Mouse (Mus musculus) forebrain, embryonic 15.5 days (tissue): ENCODE data around the gene Gfpt1. TPM values are rescaled to one million over a fixed set of nuclear protein-coding genes. Genes with fewer than 3 reads are reported as not detected.
A peak's percentile ranks its signal among the peaks of the same experiment; 100 is the strongest.
"Not testable (repeated sequence)": the region's sequence is repeated elsewhere in the genome, so short reads cannot be mapped to it uniquely, and the experiment has no call there.

Experiments
- ATAC-seq: fragments of 200-750 bp; cut with Nextera tagmentation; replicated peaks from 2 replicates; pipeline ENCODE4 v1.8.0; 2017; ENCODE audit warnings: mild to moderate bottlenecking, moderate TSS enrichment, moderate library complexity
- H3K27ac ChIP-seq: fragments of 300-500 bp; sonication (generic); replicated peaks from 2 replicates; pipeline ENCODE4 v1.5.1; 2015; ENCODE audit warnings: mild to moderate bottlenecking, inconsistent platforms
- H3K27me3 ChIP-seq: fragments of 300-500 bp; sonication (generic); 2 replicates; pipeline ENCODE4 v1.6.1; 2015; ENCODE audit warnings: inconsistent platforms
- H3K36me3 ChIP-seq: fragments of 300-500 bp; sonication (generic); 2 replicates; pipeline ENCODE4 v1.6.1; 2015; ENCODE audit warnings: mild to moderate bottlenecking, inconsistent platforms
- H3K4me1 ChIP-seq: fragments of 300-500 bp; sonication (generic); 2 replicates; pipeline ENCODE4 v1.6.1; 2015; ENCODE audit warnings: inconsistent platforms
- H3K4me2 ChIP-seq: fragments of 300-500 bp; sonication (generic); replicated peaks from 2 replicates; pipeline ENCODE4 v1.6.1; 2015; ENCODE audit warnings: mild to moderate bottlenecking, inconsistent platforms
- H3K4me3 ChIP-seq: fragments of 300-500 bp; sonication (generic); 2 replicates; pipeline ENCODE4 v1.5.1; 2015; ENCODE audit warnings: mild to moderate bottlenecking, inconsistent platforms
- H3K9ac ChIP-seq: fragments of 300-500 bp; sonication (generic); replicated peaks from 2 replicates; pipeline ENCODE4 v1.6.1; 2015; ENCODE audit warnings: mild to moderate bottlenecking, inconsistent platforms
- H3K9me3 ChIP-seq: fragments of 300-500 bp; sonication (generic); 2 replicates; pipeline ENCODE4 v1.6.1; 2016; ENCODE audit warnings: inconsistent platforms
- WGBS: fragments of 180-500 bp; shearing (Covaris S2); methylation state at CpG from one replicate; pipeline ENCODE4 v1.1.7; 2015; ENCODE audit warnings: mixed read lengths; 5-methylcytosine and 5-hydroxymethylcytosine counted together
- polyA plus RNA-seq: library from polyadenylated mRNA; unstranded; fragments of >200 nt; fragmentation: Nextera tagmentation; extraction: Ambion mirVana; gene quantifications from 2 replicates; pipeline ENCODE4 v1.2.1, GENCODE M21; 2015

Gene Gfpt1
- polyA plus RNA-seq, 1 experiment from 2014 or later: 18.6 TPM

GRCm38 (mm10) chr6:87018874-87019273 lies 23.8 kb upstream of the Gfpt1 start:
- H3K27me3 ChIP-seq: no peaks in the 10 kb centered on the region
- no peaks in the 10 kb centered on the region for H3K9me3 ChIP-seq
- H3K4me1 ChIP-seq: no peaks in the 10 kb centered on the region
- peaks cover 54% of the 10 kb centered on the region for H3K36me3 ChIP-seq
- no peak overlapping the region for H3K4me2 ChIP-seq
- no peak overlapping the region for H3K27ac ChIP-seq
- WGBS: 91% methylated on average over 8 of the region's 8 CpGs
- H3K9ac ChIP-seq: no peak overlapping the region
- no peak for ATAC-seq
- H3K4me3 ChIP-seq: no peak overlapping the region

GRCm38 (mm10) chr6:87021791-87022190 lies 20.9 kb upstream of the Gfpt1 start:
- H3K27ac ChIP-seq: no peak overlapping the region
- H3K36me3 ChIP-seq: peaks cover 63% of the 10 kb centered on the region
- no peak overlapping the region for H3K9ac ChIP-seq
- H3K4me1 ChIP-seq: no peaks in the 10 kb centered on the region
- H3K27me3 ChIP-seq: no peaks in the 10 kb centered on the region
- H3K4me3 ChIP-seq: no peak overlapping the region
- H3K9me3 ChIP-seq: no peaks in the 10 kb centered on the region
- H3K4me2 ChIP-seq: no peak overlapping the region
- WGBS: 98% methylated on average over 12 of the region's 12 CpGs
- no peak for ATAC-seq

GRCm38 (mm10) chr6:87026980-87027379 lies 15.7 kb upstream of the Gfpt1 start:
- Histone ChIP-seq H3K9me3 (no peaks in the 10 kb centered on the region), H3K4me2 (no peak overlapping the region), H3K27me3 (no peaks in the 10 kb centered on the region), H3K9ac (no peak overlapping the region), H3K4me3 (no peak overlapping the region), H3K36me3 (peaks cover 40% of the 10 kb centered on the region), H3K4me1 (no peaks in the 10 kb centered on the region), H3K27ac (no peak overlapping the region)
- 92% methylated on average over 7 of the region's 7 CpGs for WGBS
- ATAC-seq: no peak

GRCm38 (mm10) chr6:87028881-87029280 lies 13.8 kb upstream of the Gfpt1 start:
- Histone ChIP-seq H3K36me3 (peaks cover 27% of the 10 kb centered on the region), H3K9me3 (no peaks in the 10 kb centered on the region), H3K9ac (no peak overlapping the region), H3K27me3 (no peaks in the 10 kb centered on the region), H3K4me2 (no peak overlapping the region), H3K27ac (no peak overlapping the region), H3K4me3 (no peak overlapping the region), H3K4me1 (no peaks in the 10 kb centered on the region)
- no peak for ATAC-seq

- H3K36me3 ChIP-seq: peaks cover 11% of the 10 kb centered on the region
- WGBS: 84% methylated on average over 7 of the region's 7 CpGs
- not testable (repeated sequence) for ATAC-seq, H3K9me3 ChIP-seq, H3K9ac ChIP-seq, H3K27me3 ChIP-seq, H3K4me2 ChIP-seq, H3K4me3 ChIP-seq, H3K4me1 ChIP-seq, H3K27ac ChIP-seq
These were observed 11.3 kb upstream of the Gfpt1 start for GRCm38 (mm10) chr6:87031310-87031709.

GRCm38 (mm10) chr6:87032401-87032800 lies 10.2 kb upstream of the Gfpt1 start:
- Histone ChIP-seq H3K4me1 (no peaks in the 10 kb centered on the region), H3K27me3 (no peaks in the 10 kb centered on the region), H3K4me3 (no peak overlapping the region), H3K9me3 (no peaks in the 10 kb centered on the region), H3K36me3 (peaks cover 5% of the 10 kb centered on the region; the same call in 1 of the 2 replicates), H3K4me2 (no peak overlapping the region), H3K27ac (no peak overlapping the region), H3K9ac (no peak overlapping the region)
- ATAC-seq: no peak
- 91% methylated on average over 3 of the region's 3 CpGs for WGBS

- H3K9ac ChIP-seq: no peak overlapping the region
- ATAC-seq: no peak
- 0 out of 2 replicates have a peak, but pooled peaks cover 2% of the 10 kb centered on the region for H3K36me3 ChIP-seq
- H3K4me1 ChIP-seq: no peaks in the 10 kb centered on the region
- H3K4me2 ChIP-seq: no peak overlapping the region
- H3K27ac ChIP-seq: no peak overlapping the region
- no peaks in the 10 kb centered on the region for H3K27me3 ChIP-seq
- no peak overlapping the region for H3K4me3 ChIP-seq
- H3K9me3 ChIP-seq: no peaks in the 10 kb centered on the region
- WGBS: 97% methylated on average over 3 of the region's 3 CpGs
These were observed 8.3 kb upstream of the Gfpt1 start for GRCm38 (mm10) chr6:87034395-87034794.

- no peak for ATAC-seq
- peaks cover 4% of the 10 kb centered on the region; the same call in 1 of the 2 replicates for H3K4me1 ChIP-seq
- no peaks in the 10 kb centered on the region for H3K36me3 ChIP-seq
- no peak overlapping the region for H3K9ac ChIP-seq
- WGBS: 87% methylated on average over 10 of the region's 10 CpGs
- no peak overlapping the region for H3K27ac ChIP-seq
- H3K4me2 ChIP-seq: no peak overlapping the region
- no peak overlapping the region for H3K4me3 ChIP-seq
- H3K9me3 ChIP-seq: no peaks in the 10 kb centered on the region
- H3K27me3 ChIP-seq: no peaks in the 10 kb centered on the region
These were observed 4.6 kb upstream of the Gfpt1 start for GRCm38 (mm10) chr6:87037826-87038620.

GRCm38 (mm10) chr6:87039161-87039560 lies 3.5 kb upstream of the Gfpt1 start:
- H3K9me3 ChIP-seq: no peaks in the 10 kb centered on the region
- WGBS: 84% methylated on average over 8 of the region's 8 CpGs
- no peaks in the 10 kb centered on the region for H3K36me3 ChIP-seq
- no peaks in the 10 kb centered on the region for H3K27me3 ChIP-seq
- no peak overlapping the region for H3K27ac ChIP-seq
- ATAC-seq: no peak
- no peak overlapping the region for H3K4me3 ChIP-seq
- H3K9ac ChIP-seq: no peak overlapping the region
- peaks cover 12% of the 10 kb centered on the region for H3K4me1 ChIP-seq
- no peak overlapping the region for H3K4me2 ChIP-seq

- H3K36me3 ChIP-seq: no peaks in the 10 kb centered on the region
- no peak overlapping the region for H3K27ac ChIP-seq
- H3K4me3 ChIP-seq: no peak overlapping the region
- H3K4me2 ChIP-seq: no peak overlapping the region
- no peak overlapping the region for H3K9ac ChIP-seq
- WGBS: 76% methylated on average over 4 of the region's 4 CpGs
- H3K27me3 ChIP-seq: no peaks in the 10 kb centered on the region
- H3K4me1 ChIP-seq: peaks cover 19% of the 10 kb centered on the region
- no peaks in the 10 kb centered on the region for H3K9me3 ChIP-seq
- no peak for ATAC-seq
These were observed 1.7 kb upstream of the Gfpt1 start for GRCm38 (mm10) chr6:87040971-87041370.

- no peak overlapping the region for H3K4me3 ChIP-seq
- no peak overlapping the region for H3K27ac ChIP-seq
- H3K36me3 ChIP-seq: no peaks in the 10 kb centered on the region
- H3K27me3 ChIP-seq: no peaks in the 10 kb centered on the region
- H3K4me1 ChIP-seq: peaks cover 19% of the 10 kb centered on the region
- no peak overlapping the region for H3K9ac ChIP-seq
- 82% methylated on average over 7 of the region's 7 CpGs for WGBS
- ATAC-seq: no peak
- H3K9me3 ChIP-seq: no peaks in the 10 kb centered on the region
- H3K4me2 ChIP-seq: peak overlapping the region; percentile 58; the same call in 1 of the 2 replicates
These were observed 1.2 kb upstream of the Gfpt1 start for GRCm38 (mm10) chr6:87041431-87041830.

- Histone ChIP-seq H3K27ac (peak overlapping the region; percentile 95), H3K4me1 (peaks cover 19% of the 10 kb centered on the region), H3K36me3 (no peaks in the 10 kb centered on the region), H3K27me3 (no peaks in the 10 kb centered on the region), H3K9ac (peak overlapping the region; percentile 88), H3K4me2 (peak overlapping the region; percentile 58), H3K4me3 (peak overlapping the region; percentile 79), H3K9me3 (no peaks in the 10 kb centered on the region)
- 0 out of 2 replicates have a peak, but pooled peaks have one; percentile 3 for ATAC-seq
- WGBS: under 1% methylated on average over 11 of the region's 11 CpGs
These were observed 676 bp upstream of the Gfpt1 start for GRCm38 (mm10) chr6:87042004-87042336.

GRCm38 (mm10) chr6:87043131-87043516 lies 478 bp downstream of the Gfpt1 start:
- peak overlapping the region; percentile 79 for H3K4me2 ChIP-seq
- WGBS: under 1% methylated on average over 9 of the region's 9 CpGs
- H3K4me3 ChIP-seq: peak overlapping the region; percentile 79
- ATAC-seq: no peak; the same call in 1 of the 2 replicates
- H3K9ac ChIP-seq: peak overlapping the region; percentile 88
- no peaks in the 10 kb centered on the region for H3K27me3 ChIP-seq
- 0 out of 2 replicates have a peak, but pooled peaks cover 3% of the 10 kb centered on the region for H3K36me3 ChIP-seq
- no peaks in the 10 kb centered on the region for H3K9me3 ChIP-seq
- H3K4me1 ChIP-seq: peaks cover 19% of the 10 kb centered on the region
- peak overlapping the region; percentile 95 for H3K27ac ChIP-seq
